Mouse (Mus musculus): ENCODE results near the gene Khsrp. TPM values are rescaled to one million over a fixed set of nuclear protein-coding genes. Genes with fewer than 3 reads are reported as not detected.
A peak's percentile ranks its signal among the peaks of the same experiment; 100 is the strongest.

Khsrp gene
- total and polyA plus RNA-seq, 2 experiments from 2014 or later = 27.0 to 65.5 TPM

GRCm38 (mm10) chr17:57011236-57012141 is 19.8 kb downstream of the Khsrp start, which contains the start of the genes Gtf2f1 and Gm17949:
Gtf2f1 (minus strand) TSS chr17:57011288.
Gm17949 (plus strand) TSS chr17:57011469.
- peak within 1 kb of the TSS; percentile 97 for H3K27ac ChIP-seq (ENCODE audit: low read depth, low read length)
- H3K4me2 ChIP-seq (ENCODE audit: low read depth) = peak within 1 kb of the TSS; percentile 90
- 1% methylated on average over 51 of the region's 51 CpGs for WGBS
- no peaks in the 10 kb centered on the region for H3K9me3 ChIP-seq (ENCODE audit: low read length)
- H3K27me3 ChIP-seq (ENCODE audit: insufficient read depth, low read length) = no peaks in the 10 kb centered on the region
- peak within 1 kb of the TSS; percentile 74 for H3K4me3 ChIP-seq (ENCODE audit: low read depth, low read length)
- H3K36me3 ChIP-seq (ENCODE audit: insufficient read depth) = peaks cover 22% of the 10 kb centered on the region
- peak; percentile 93 for ATAC-seq
- peak within 1 kb of the TSS; percentile 96 for H3K9ac ChIP-seq
- DNase-seq = peak; percentile 100
- peak; percentile 56 for TF ChIP-seq CTCF (IDR thresholded peaks at IDR 0.05; ENCODE audit: low read depth)
- peaks cover 18% of the 10 kb centered on the region for H3K4me1 ChIP-seq (ENCODE audit: insufficient read depth)

- Histone ChIP-seq H3K9me3 (ENCODE audit: low read length) (no peaks in the 10 kb centered on the region), H3K4me1 (ENCODE audit: insufficient read depth) (peaks cover 18% of the 10 kb centered on the region), H3K36me3 (ENCODE audit: insufficient read depth) (peaks cover 25% of the 10 kb centered on the region), H3K27me3 (ENCODE audit: insufficient read depth, low read length) (no peaks in the 10 kb centered on the region), H3K4me2 (ENCODE audit: low read depth) (peak overlapping the region; percentile 90), H3K9ac (peak overlapping the region; percentile 78), H3K4me3 (ENCODE audit: low read depth, low read length) (peak overlapping the region; percentile 74), H3K27ac (ENCODE audit: low read depth, low read length) (peak overlapping the region; percentile 86)
- WGBS = under 1% methylated on average over 19 of the region's 19 CpGs
- DNase-seq (no peak), ATAC-seq (peak; percentile 30)
- TF ChIP-seq CTCF (IDR thresholded peaks at IDR 0.05; ENCODE audit: low read depth) = no peak
These were observed 20.4 kb downstream of the Khsrp start for GRCm38 (mm10) chr17:57010911-57011235.

- TF ChIP-seq CTCF (IDR thresholded peaks at IDR 0.05; ENCODE audit: low read depth) = peak; percentile 56
- no peak for DNase-seq
- no peak for ATAC-seq
- H3K9me3 ChIP-seq (ENCODE audit: low read length) = no peaks in the 10 kb centered on the region
- no peak overlapping the region for H3K27ac ChIP-seq (ENCODE audit: low read depth, low read length)
- H3K4me2 ChIP-seq (ENCODE audit: low read depth) = no peak overlapping the region
- no peaks in the 10 kb centered on the region for H3K27me3 ChIP-seq (ENCODE audit: insufficient read depth, low read length)
- H3K9ac ChIP-seq = no peak overlapping the region
- peaks cover 51% of the 10 kb centered on the region for H3K36me3 ChIP-seq (ENCODE audit: insufficient read depth)
- 93% methylated on average over 13 of the region's 13 CpGs for WGBS
- no peak overlapping the region for H3K4me3 ChIP-seq (ENCODE audit: low read depth, low read length)
- peaks cover 15% of the 10 kb centered on the region for H3K4me1 ChIP-seq (ENCODE audit: insufficient read depth)
These were observed 24.0 kb downstream of the Khsrp start for GRCm38 (mm10) chr17:57007137-57007905.

GRCm38 (mm10) chr17:57003994-57004393 is 27.3 kb downstream of the Khsrp start:
- no peak for DNase-seq
- H3K27ac ChIP-seq (ENCODE audit: low read depth, low read length) = no peak overlapping the region
- peaks cover 67% of the 10 kb centered on the region for H3K36me3 ChIP-seq (ENCODE audit: insufficient read depth)
- 92% methylated on average over 7 of the region's 7 CpGs for WGBS
- H3K4me2 ChIP-seq (ENCODE audit: low read depth) = no peak overlapping the region
- no peak for TF ChIP-seq CTCF (IDR thresholded peaks at IDR 0.05; ENCODE audit: low read depth)
- no peak for ATAC-seq
- H3K4me1 ChIP-seq (ENCODE audit: insufficient read depth) = no peaks in the 10 kb centered on the region
- no peaks in the 10 kb centered on the region for H3K9me3 ChIP-seq (ENCODE audit: low read length)
- no peak overlapping the region for H3K9ac ChIP-seq
- H3K27me3 ChIP-seq (ENCODE audit: insufficient read depth, low read length) = no peaks in the 10 kb centered on the region
- no peak overlapping the region for H3K4me3 ChIP-seq (ENCODE audit: low read depth, low read length)

- Histone ChIP-seq H3K9ac (no peak overlapping the region), H3K4me2 (ENCODE audit: low read depth) (no peak overlapping the region), H3K27ac (ENCODE audit: low read depth, low read length) (no peak overlapping the region), H3K36me3 (ENCODE audit: insufficient read depth) (peaks cover 48% of the 10 kb centered on the region), H3K9me3 (ENCODE audit: low read length) (no peaks in the 10 kb centered on the region), H3K27me3 (ENCODE audit: insufficient read depth, low read length) (no peaks in the 10 kb centered on the region), H3K4me1 (ENCODE audit: insufficient read depth) (no peaks in the 10 kb centered on the region), H3K4me3 (ENCODE audit: low read depth, low read length) (no peak overlapping the region)
- DNase-seq (no peak), ATAC-seq (no peak)
- WGBS = 79% methylated on average over 8 of the region's 8 CpGs
- no peak for TF ChIP-seq CTCF (IDR thresholded peaks at IDR 0.05; ENCODE audit: low read depth)
These were observed 30.1 kb downstream of the Khsrp start for GRCm38 (mm10) chr17:57001228-57001627.

- TF ChIP-seq CTCF (IDR thresholded peaks at IDR 0.05; ENCODE audit: low read depth) = no peak
- ATAC-seq (no peak), DNase-seq (no peak)
- 91% methylated on average over 9 of the region's 9 CpGs for WGBS
- H3K36me3 ChIP-seq (ENCODE audit: insufficient read depth) = peaks cover 59% of the 10 kb centered on the region
- no peaks in the 10 kb centered on the region for H3K27me3 ChIP-seq (ENCODE audit: insufficient read depth, low read length)
- no peak within 1 kb of the TSS for H3K9ac ChIP-seq
- no peaks in the 10 kb centered on the region for H3K4me1 ChIP-seq (ENCODE audit: insufficient read depth)
- no peak within 1 kb of the TSS for H3K4me3 ChIP-seq (ENCODE audit: low read depth, low read length)
- no peak within 1 kb of the TSS for H3K27ac ChIP-seq (ENCODE audit: low read depth, low read length)
- H3K4me2 ChIP-seq (ENCODE audit: low read depth) = no peak within 1 kb of the TSS
- H3K9me3 ChIP-seq (ENCODE audit: low read length) = no peaks in the 10 kb centered on the region
These were observed 31.2 kb downstream of the Khsrp start, which contains the start of gene Pspn for GRCm38 (mm10) chr17:56999968-57000609. Pspn (minus strand) TSS chr17:57000018.
